Mouse (Mus musculus): ENCODE data around the gene Npr2. TPM values are rescaled to one million over a fixed set of nuclear protein-coding genes. Genes with fewer than 3 reads are reported as not detected.

Npr2 gene
- total RNA-seq, 4 experiments from 2014 or later = 54.6 to 68.4 (median 59.4) TPM

DNA sequence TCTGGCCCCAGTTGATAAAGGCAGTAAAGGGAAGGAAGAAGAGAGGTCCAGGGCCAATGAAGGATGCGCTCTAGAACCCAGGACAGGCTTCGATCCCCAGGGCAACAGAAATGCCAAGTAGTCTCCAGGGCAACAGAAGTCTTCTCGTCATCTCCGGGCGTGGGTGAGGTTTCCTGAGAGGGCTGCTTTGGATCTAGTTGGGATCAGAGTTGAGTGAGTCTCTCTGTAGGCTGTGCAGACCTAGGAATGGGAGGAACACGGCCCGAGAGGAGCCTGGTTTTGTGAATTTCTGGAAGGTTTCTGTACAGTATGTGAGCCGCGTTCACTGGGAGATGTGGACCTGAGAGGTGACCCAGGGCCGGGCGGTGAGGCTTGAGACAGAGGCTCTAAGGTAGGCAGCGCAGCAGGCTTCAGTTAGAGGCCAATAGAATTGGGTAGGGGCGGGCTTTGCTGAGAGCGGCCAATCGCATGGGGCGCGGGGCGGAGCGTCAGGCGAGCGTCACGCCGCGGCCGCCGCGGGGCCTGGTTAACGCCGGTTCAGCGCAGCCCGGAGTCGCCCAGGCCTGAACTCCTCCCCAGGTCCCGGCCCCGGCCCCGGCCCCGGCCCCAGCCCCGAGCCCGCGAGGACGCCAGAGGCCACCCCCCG is 37.2 kb downstream of the Npr2 start, which contains the start of the genes Tmem8b and Fam221b:
Gene Tmem8b (plus strand): TSS at position 190 of the 646 bp plus-strand sequence.
Gene Fam221b (minus strand): TSS at position 364 of the 646 bp plus-strand sequence.
- DNase-seq (ENCODE audit: low spot score in 2 of 2) = peak; percentile 82 to 89

DNA sequence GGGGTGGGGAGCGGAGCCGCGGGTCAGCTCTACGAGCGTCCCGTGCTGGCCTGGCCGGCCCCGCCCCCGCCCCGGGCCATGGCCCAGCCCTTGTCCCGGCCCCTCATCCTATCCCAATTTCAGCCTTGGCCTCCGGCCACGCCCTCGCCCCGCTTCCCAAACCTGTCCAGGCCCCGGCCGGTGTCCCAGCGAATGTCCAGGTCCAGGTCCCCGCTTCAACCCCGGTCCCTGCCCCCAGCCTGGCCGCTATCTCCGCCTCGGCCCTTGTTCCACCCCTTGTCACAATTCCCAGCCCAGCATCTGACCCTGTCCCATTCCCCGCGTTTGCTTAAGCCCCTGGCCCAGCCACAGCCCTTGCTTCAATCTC is 37.7 kb downstream of the Npr2 start:
- DNase-seq (ENCODE audit: low spot score in 2 of 2) = no peak

- DNase-seq (ENCODE audit: low spot score in 2 of 2) = peak; percentile 80 to 91
Measured at GRCm38 (mm10) chr4:43672070-43672469, 40.3 kb downstream of the Npr2 start.

DNA sequence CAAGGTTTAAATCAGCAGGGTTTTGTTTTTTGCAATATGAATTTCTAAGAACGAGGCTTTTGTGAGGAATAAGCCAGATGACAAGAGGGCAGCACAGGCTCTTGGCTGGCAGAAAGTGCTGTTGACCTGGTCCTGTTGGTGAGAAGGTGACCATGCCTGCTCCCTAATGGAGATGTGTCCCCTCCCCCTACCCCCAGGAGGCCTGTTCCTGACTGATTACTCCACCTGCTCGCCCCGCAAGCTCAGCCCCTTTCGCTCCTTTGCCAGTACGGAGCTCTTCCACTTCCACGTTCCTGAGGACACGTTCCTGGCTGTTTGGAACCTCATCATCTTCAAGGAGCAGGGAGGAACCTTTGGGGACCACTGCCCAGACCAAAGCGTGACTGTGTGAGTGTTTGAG is 42.0 kb downstream of the Npr2 start:
- DNase-seq (ENCODE audit: low spot score in 2 of 2) = no peak

- DNase-seq (ENCODE audit: low spot score in 2 of 2) = no peak
Measured at GRCm38 (mm10) chr4:43674974-43675373, 43.2 kb downstream of the Npr2 start.

DNA sequence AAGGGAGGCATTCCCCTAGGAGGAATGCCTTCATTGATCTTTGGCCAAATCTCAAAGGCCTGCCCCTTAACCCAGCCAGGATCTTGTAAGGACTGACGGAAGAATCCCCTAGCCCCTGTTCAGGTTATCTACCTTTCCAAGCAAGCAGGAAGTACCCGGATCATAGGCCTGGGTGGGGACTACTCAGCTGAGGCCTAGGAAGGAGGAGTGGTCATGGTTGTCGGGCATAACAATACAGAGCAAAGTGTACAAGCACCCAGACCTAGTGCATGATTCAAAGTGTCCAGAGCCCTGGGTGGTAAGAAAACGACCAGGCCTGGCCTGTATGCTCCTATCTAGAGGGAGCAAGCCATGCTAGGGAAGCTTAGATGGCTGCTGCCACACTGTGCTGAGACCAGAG is 43.9 kb downstream of the Npr2 start:
- no peak for DNase-seq (ENCODE audit: low spot score in 2 of 2)

DNA sequence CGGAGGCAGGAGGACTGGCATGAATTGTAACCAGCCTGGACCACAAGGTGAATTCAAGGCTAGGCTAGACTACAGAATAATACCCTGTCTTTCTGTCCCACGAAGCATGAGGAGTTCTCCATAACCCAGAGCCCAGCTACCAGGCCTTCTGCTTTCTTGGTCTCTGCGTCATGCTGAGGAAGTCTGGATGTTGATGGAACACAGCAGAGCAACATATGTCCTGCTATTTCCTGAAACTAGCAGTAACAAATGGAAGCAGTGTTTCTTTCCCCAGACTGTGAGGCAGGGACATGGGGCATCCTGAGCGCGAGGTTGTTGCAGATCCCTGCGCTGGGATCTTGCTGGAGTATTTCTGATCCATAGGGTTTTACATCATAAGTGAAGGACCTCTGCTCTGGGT is 46.8 kb downstream of the Npr2 start:
- DNase-seq (ENCODE audit: low spot score in 2 of 2) = no peak

GRCm38 (mm10) chr4:43679416-43680043 is 47.8 kb downstream of the Npr2 start:
- DNase-seq (ENCODE audit: low spot score in 2 of 2) = no peak

DNA sequence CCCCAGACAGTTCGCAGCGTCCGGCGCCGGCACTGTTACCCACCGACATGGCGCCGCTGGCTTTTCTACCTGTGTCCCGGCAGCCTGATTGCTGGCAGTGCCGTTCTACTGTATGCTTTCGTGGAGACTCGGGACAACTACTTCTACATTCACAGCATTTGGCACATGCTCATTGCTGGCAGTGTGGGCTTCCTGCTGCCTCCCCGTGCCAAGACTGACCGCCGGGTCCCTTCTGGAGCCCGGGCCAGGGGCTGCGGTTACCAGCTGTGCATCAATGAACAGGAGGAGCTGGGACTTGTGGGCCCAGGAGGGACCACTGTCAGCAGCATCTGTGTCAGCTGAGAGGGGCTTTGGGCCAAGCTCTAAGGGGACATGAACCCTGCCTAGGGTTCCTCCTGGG is 58.3 kb downstream of the Npr2 start:
- no peak for DNase-seq (ENCODE audit: low spot score in 2 of 2)

DNA sequence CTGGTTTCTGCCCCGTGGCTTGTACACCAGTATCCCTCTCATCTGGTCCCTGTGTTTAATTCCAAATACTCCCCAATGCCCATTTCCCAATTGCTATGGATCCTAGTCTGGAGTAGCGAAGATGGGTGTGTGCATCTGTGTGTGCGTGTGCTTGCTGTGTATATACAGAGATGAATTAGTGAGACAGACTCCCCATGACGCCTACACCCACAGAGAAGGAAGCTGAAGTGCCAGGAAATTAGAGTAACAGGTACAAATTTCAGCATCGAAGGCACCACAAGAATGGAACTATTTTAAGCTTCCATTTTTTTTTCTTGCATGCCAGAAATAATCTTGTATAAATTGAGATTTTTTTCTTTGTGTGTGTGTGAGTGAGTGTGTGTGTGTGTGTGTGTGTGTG is 59.3 kb downstream of the Npr2 start:
- no peak for DNase-seq (ENCODE audit: low spot score in 2 of 2)

GRCm38 (mm10) chr4:43693806-43694241 is 62.1 kb downstream of the Npr2 start:
- no peak for DNase-seq (ENCODE audit: low spot score in 2 of 2)

GRCm38 (mm10) chr4:43694439-43695248 is 62.9 kb downstream of the Npr2 start:
- no peak for DNase-seq (ENCODE audit: low spot score in 2 of 2)

DNA sequence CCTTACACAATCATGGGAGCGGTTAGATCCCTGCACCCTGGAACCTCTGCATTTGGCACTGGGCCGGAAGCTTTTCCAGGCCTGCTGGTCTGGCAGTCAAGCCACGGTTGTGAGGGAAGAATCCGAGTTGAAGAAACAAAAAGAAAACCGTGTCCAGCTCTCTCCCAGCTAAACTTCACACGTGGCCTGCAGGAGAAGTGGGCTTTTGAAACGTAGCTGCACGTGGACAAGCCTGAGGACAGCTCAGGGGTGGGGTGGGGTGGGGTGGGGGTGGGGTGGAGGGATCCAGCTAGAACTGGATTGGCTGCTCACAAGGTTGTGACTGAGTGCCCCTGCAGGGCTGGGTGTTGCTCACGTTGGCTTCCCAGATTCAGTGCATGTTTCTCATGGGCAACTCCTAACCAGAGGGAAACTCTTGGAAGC is 63.5 kb downstream of the Npr2 start:
- no peak for DNase-seq (ENCODE audit: low spot score in 2 of 2)

DNA sequence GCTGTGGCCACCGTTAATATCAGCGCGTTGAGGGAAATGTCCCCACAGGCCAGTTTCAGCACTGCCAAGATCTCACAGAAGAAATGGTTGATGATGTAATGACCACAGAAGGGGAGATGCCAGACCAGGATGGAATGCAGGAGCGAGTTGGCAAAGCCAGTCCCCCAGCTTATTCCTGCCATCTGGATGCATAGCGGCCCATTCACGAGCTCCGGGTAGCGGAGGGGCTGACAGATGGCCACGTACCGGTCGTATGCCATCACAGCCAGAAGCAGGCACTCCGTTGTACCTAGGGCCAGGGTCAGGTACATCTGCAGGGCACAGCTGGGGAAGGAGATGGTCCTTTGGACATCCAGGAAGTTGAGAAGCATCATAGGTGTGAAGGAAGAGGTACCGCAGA is 64.8 kb downstream of the Npr2 start:
- no peak for DNase-seq (ENCODE audit: low spot score in 2 of 2)

DNA sequence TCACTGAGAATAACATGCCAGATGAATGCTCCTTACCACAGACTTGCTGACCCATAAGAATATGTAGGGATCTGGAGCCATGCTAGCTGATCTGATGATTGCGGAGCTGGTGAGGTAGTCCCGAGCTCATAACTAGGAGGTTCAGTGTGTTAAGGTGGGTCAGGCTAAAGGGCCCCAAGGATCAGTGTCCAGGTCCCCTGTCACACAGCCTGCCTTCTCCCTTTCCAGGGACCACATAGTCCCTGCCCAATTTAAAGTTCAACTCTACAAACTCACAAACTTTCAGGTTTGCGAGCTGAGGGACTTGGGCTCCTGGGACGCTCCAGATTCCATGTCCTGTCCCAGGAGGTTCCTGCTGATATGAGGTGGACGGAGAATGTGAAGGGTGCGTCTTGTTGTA is 69.0 kb downstream of the Npr2 start, which contains the start of gene Olfr70:
Gene Olfr70 (minus strand): TSS at position 101 of the 400 bp plus-strand sequence.
- no peak for DNase-seq (ENCODE audit: low spot score in 2 of 2)

Small RNA genes lying within 50 kb of the gene (microRNA-seq; reads per million reads assigned to microRNA genes)
- gene Gm25262 = 0 reads per million in 2 experiments

Other genes starting within 250 kb of the Npr2 start
- gene Rusc2, start 250.0 kb upstream of the Npr2 start, total RNA-seq (2022) = 100 to 1,000 TPM; 117 to 120 (median 117) TPM
- gene Fam166b, start 202.8 kb upstream of the Npr2 start, total RNA-seq (2022) = 1 to 10 TPM in 2 of 4 experiments, under 1 TPM in 2; 0.31 to 3.7 (median 1.3) TPM
- gene Tesk1, start 190.0 kb upstream of the Npr2 start, total RNA-seq (2022) = 10 to 100 TPM; 76.6 to 82.7 (median 81.8) TPM
- 1 to 10 TPM in 1 of 4 experiments, under 1 TPM in 2, not detected in 1; 0.49 to 1.2 (median 0.81) TPM for gene Cd72, start 177.3 kb upstream of the Npr2 start, total RNA-seq (2022)
- not detected for gene Sit1, start 148.2 kb upstream of the Npr2 start, total RNA-seq (2022)
- gene Ccdc107, start 139.0 kb upstream of the Npr2 start, total RNA-seq (2022) = 10 to 100 TPM; 22.1 to 30.0 (median 27.6) TPM
- gene Arhgef39, start 132.2 kb upstream of the Npr2 start, total RNA-seq (2022) = 1 to 10 TPM in 1 of 4 experiments, not detected in 3; 1.0 TPM
- under 1 TPM in 1 of 4 experiments, not detected in 3; 0.65 TPM for gene Car9, start 125.0 kb upstream of the Npr2 start, total RNA-seq (2022)
- 1 to 10 TPM; 6.7 to 9.4 (median 9.0) TPM for gene Tpm2, start 108.2 kb upstream of the Npr2 start, total RNA-seq (2022)
- 10 to 100 TPM; 63.3 to 89.5 (median 69.0) TPM for gene Creb3, start 69.6 kb upstream of the Npr2 start, total RNA-seq (2022)
- 10 to 100 TPM; 39.3 to 62.9 (median 50.6) TPM for gene Tln1, start 69.2 kb upstream of the Npr2 start, total RNA-seq (2022)
- gene Rgp1, start 53.2 kb upstream of the Npr2 start, total RNA-seq (2022) = 10 to 100 TPM; 46.2 to 69.0 (median 51.0) TPM
- 10 to 100 TPM; 58.7 to 64.7 (median 60.9) TPM for gene Gba2, start 53.1 kb upstream of the Npr2 start, total RNA-seq (2022)
- not detected for gene Msmp, start 47.4 kb upstream of the Npr2 start, total RNA-seq (2022)
- gene Spag8, start 21.7 kb downstream of the Npr2 start, total RNA-seq (2022) = 1 to 10 TPM; 1.5 to 2.7 (median 2.0) TPM
- gene Hint2, start 24.5 kb downstream of the Npr2 start, total RNA-seq (2022) = 10 to 100 TPM; 25.3 to 39.2 (median 37.6) TPM
- gene Tmem8b, start 37.0 kb downstream of the Npr2 start, total RNA-seq (2022) = 10 to 100 TPM; 66.0 to 71.0 (median 68.4) TPM
- 1 to 10 TPM in 3 of 4 experiments, under 1 TPM in 1; 0.84 to 1.5 (median 1.1) TPM for gene Fam221b, start 37.2 kb downstream of the Npr2 start, total RNA-seq (2022)
- gene Olfr70, start 68.9 kb downstream of the Npr2 start, total RNA-seq (2022) = not detected
- not detected for gene Olfr71, start 78.3 kb downstream of the Npr2 start, total RNA-seq (2022)
- gene Hrct1, start 95.3 kb downstream of the Npr2 start, total RNA-seq (2022) = 1 to 10 TPM in 2 of 4 experiments, under 1 TPM in 2; 0.53 to 1.3 (median 0.93) TPM
- 1 to 10 TPM in 2 of 4 experiments, under 1 TPM in 2; 0.50 to 1.2 (median 0.94) TPM for gene Spaar, start 98.1 kb downstream of the Npr2 start, total RNA-seq (2022)
- gene Olfr159, start 139.1 kb downstream of the Npr2 start, total RNA-seq (2022) = not detected
- not detected for gene Olfr156, start 192.0 kb downstream of the Npr2 start, total RNA-seq (2022)
- gene Olfr157, start 208.3 kb downstream of the Npr2 start, total RNA-seq (2022) = not detected
- gene Olfr155, start 219.6 kb downstream of the Npr2 start, total RNA-seq (2022) = not detected
- gene Reck, start 243.6 kb downstream of the Npr2 start, total RNA-seq (2022) = 10 to 100 TPM in 1 of 4 experiments, 1 to 10 TPM in 3; 7.3 to 10.3 (median 7.8) TPM